Mouse (Mus musculus): ENCODE data around the gene Top1. TPM values are rescaled to one million over a fixed set of nuclear protein-coding genes. Genes with fewer than 3 reads are reported as not detected.

The Top1 gene
- total RNA-seq, 2 experiments from 2014 or later = 56.2 to 63.2 TPM

Small RNAs within 50 kb of the gene (microRNA-seq; reads per million reads assigned to microRNA genes)
- gene Gm23968 = 0 reads per million in 2 experiments

Other genes starting within 250 kb of the Top1 start
- gene Plcg1, start 85.4 kb downstream of the Top1 start, total RNA-seq (2021) = 10 to 100 TPM; 92.0 to 93.6 TPM
- 10 to 100 TPM; 22.8 to 24.9 TPM for gene Zhx3, start 227.1 kb downstream of the Top1 start, total RNA-seq (2021)
- 1 to 10 TPM; 2.1 to 2.2 TPM for gene Lpin3, start 234.8 kb downstream of the Top1 start, total RNA-seq (2021)